Mouse (Mus musculus) layer of hippocampus, adult 9-11 months (tissue): Measurements from ENCODE around the gene Olfr573-ps1.

Experiments used
- DNase-seq: peaks from one replicate; pipeline ENCODE4 v3.0.0; 2022

The Olfr573-ps1 gene

DNA sequence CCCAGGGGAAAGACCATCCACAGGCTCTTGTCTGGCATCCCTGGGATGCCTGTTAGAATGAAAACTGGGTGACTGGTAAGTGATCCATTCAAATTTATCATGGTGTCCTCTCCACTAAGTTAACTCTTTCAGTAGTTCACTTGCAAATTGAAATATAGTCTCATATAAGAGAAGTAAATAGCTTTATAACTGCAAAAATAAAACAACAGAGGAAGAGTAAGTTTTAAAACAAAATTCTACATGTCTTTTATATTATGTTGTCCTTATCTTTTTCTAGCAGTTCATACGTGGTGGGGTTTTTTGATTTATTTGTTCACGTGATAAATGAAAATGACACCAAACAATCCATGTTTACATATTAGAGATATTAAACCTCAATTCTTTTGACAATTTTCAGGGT, at the start of gene Olfr573-ps1:
TSS of gene Olfr573-ps1 (minus strand) at position 101 of the 400 bp plus-strand sequence.
- DNase-seq = no peak

DNA sequence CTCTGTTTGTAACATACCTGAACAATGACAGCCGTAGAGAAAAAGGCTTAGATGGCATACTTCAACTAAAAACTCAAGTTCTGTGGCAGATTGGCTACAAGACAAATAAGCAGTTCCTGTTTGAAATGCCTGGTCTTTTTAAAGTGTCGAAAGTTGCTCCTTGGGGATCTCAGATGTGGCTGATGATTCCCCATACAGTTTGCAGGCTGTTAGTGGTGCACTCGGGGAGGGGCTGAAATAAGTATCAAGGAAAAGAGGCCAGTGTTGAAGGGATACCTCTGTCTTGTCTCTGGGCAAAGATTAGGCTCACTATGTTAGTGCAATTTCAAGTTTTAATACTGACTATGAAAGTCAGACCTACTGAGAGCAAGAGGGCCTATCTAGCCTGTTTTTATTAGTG, 46.8 kb upstream of the Olfr573-ps1 start, which contains the start of gene Olfr578:
TSS of gene Olfr578 (minus strand) at position 101 of the 400 bp plus-strand sequence.
- DNase-seq = no peak

DNA sequence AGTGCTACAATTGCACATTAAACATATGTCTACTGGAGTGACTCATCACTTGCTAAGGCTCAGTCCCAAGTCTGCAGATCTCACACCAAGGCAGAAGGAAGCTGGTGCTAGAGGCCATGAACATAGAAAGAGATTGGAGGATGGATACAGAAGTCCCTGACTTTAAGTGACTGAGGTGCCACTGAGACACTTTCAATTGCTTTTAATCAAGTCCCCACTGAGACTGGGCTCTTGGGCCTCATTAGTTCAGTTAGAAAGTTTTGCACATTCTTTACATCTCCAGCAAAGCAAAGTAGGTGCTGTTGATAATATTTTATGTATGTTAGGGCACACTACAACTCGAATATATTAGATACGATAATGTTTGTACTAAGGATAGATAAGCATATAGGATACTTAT, 33.5 kb upstream of the Olfr573-ps1 start, which contains the start of gene Olfr577:
TSS of gene Olfr577 (minus strand) at position 101 of the 400 bp plus-strand sequence.
- no peak for DNase-seq

DNA sequence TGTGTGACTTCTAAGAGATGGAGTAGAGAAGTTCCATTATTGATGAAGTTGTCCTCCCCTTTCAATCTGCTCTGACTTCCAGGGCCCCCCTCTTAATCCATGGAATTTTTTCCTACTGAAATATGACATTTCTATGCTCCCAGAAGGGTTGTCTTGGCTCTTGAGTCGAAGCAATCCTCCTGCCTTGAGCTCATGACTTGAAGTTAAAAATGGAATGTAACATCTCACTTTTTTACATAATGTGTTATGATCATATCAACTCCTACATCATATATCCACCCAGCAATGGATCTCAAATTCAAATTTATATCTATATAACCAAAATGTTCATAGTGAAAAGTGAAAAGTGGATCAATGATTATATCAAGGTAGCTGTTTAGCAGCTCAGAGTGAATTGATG, 32.0 kb upstream of the Olfr573-ps1 start:
- no peak for DNase-seq

DNA sequence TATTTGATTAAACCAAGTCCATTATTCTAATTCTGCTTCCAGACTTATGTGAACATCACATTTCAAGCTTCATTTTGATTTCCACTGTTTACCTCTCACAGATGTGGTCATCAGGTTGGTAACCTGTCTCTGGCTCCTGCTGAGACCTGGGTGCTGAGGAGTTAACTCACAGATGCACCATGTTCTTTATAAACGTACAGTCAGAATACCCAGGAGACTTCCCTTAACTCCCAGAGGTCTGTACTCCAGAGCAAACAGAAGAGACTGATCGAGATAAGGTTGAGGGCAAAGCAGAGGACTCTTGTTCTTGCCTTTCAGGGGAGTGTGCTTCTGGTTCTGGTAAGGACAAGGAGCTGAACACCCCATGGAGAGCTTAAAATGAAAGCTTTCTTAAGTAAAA, 20.0 kb upstream of the Olfr573-ps1 start, which contains the start of gene Olfr576:
TSS of gene Olfr576 (plus strand) at position 301 of the 400 bp plus-strand sequence.
- DNase-seq = no peak

DNA sequence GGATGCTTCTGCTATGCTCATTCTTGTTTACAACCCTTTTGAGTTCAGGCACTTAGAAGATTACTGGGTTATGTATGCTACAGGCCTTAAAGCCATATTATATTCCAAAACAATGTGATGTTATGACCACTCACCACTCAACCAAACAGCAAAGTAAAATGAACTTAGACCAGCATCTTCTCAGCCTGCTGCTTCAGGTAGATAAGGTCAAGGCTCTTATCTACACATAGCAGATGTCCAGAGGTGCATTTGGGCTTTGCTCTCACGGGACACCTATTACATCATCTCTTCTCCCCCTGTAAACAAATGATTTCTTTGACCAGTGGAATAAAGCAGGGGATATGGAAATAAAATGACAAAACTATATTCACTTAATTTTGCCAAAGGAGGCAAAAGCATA, 16.2 kb upstream of the Olfr573-ps1 start, which contains the start of gene Olfr575:
TSS of gene Olfr575 (minus strand) at position 183 of the 400 bp plus-strand sequence.
- DNase-seq = no peak

DNA sequence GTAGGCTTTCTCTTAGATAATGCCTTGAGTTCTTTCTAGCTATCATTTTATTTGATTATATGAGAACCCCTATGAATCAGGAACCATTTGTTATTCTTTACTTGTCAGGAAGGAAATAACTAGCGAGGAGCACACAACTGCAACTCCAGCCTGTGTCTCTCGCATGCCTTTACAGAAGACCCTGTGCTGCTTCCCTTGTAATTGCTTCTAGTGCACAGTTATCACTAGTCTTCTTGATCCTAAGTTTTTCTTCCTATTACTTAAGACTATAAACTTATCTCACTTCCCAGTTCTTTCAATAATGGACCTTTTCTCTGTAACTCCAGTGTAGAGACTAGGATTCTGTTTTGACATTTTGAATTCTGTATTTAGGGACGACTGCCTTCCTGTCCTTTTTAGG, 15.8 kb upstream of the Olfr573-ps1 start:
- DNase-seq = no peak

DNA sequence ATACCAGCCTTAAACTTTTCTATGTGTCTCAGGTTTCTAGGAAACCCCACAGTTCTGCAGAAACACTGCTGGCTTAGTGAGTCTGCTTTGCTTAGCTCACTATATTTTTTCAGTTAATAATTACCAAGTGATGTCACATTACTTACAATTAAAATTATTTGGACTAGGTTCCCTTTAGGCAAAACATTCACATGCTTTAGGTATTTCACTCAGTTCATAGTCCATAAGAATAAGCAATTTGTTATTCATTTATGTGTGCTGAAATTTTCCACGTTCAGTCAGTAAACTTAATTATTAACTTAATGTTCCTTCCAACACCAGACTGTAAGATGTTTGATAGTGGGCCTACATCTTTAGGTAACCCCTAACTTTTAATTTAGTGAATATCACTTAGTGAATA, 8.4 kb upstream of the Olfr573-ps1 start:
- no peak for DNase-seq

DNA sequence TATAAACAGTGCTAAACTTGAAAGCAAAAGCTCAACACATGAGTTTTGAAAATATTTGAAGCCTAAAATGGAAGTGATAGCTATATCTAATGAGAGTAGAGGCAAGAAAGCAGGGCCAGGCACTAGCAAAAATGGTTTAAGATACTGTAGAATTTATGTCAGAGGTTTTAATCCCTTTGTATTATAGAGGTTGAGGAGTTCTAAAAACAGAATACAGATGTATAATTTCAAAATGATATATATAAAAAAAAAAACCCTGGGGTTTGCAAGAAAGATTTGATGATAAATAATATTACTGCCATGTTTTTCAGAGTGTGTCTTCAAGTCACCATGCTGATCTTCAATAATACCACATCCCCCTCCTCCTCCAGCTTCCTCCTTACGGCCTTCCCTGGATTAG, 5.8 kb upstream of the Olfr573-ps1 start, which contains the start of gene Olfr574:
TSS of gene Olfr574 (plus strand) at position 301 of the 400 bp plus-strand sequence.
- DNase-seq = no peak

DNA sequence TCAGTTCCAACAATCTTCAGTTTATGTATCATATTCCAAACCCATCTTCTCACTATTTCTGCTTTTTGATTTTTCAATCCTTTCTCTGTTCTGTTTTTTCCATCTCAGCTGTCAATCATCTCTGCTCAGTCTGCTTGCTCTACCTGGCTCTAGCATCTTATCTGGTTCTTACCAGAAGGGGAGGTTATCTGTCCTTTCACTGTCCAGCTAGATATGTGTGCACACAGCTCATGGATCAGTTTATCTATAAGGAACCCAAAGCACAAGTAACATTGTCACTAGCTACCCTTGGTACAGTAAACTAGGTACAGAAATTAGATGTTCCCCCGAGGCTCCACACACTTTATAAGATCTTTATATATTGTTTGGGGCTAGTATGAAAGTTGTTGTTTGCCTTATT, 1.0 kb upstream of the Olfr573-ps1 start:
- no peak for DNase-seq

DNA sequence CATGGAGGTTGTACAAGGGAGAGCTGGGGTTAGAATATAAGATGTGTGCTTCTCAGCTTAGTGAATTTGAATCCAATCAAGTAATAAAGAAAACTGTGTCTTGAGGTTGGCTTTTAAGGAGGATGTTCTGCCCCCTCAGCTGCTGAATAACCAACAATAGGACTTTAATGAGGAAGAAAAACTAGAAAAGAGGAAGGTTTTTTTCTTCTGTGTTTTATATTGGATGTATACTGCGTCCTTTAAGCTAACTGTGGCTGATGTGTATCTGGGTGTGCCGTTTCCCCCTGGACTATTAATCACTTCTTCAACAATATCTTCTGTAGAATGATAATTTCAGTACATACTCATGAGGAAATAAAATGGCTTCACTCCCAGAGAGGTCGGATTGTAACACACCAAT, 15.3 kb downstream of the Olfr573-ps1 start:
- DNase-seq = no peak

DNA sequence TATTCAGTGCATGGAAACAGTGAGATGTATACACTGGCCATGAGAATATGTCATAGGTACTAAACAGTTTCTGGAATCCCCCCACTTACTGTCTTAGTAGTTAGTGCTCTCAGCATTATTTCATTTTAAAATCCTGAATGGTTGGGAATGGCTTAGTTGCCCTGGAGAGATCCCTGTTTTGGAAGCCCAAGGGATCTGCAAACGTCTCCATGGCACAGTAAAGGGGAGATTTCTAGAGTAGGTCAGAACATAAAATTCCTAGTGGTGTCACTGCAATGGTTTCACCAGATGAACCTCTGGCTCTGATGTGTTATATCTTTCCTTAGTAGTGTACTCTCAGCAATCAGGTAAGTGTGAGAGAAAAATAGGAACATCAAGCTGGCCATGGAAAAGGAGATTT, 18.3 kb downstream of the Olfr573-ps1 start, which contains the start of gene Olfr572:
TSS of gene Olfr572 (plus strand) at position 301 of the 400 bp plus-strand sequence.
- DNase-seq = no peak

DNA sequence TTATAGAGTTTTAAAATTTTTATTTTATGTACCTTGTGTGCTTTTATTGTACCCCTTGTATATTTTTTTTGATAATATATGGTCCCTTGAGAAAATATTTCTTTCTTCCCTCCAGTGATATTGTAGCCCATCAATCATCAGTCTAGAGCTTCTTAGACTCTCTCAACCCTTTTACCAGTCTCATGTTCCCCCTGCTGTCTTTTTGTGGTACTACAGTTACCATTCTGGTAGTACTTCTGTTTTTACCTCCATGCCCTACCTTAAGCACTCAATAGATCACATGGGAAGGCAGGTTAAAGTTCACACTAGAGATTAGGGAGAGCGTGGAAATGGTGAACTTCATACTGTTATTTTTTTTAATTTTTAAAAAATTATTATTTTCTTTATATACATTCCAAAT, 22.7 kb downstream of the Olfr573-ps1 start:
- DNase-seq = no peak

DNA sequence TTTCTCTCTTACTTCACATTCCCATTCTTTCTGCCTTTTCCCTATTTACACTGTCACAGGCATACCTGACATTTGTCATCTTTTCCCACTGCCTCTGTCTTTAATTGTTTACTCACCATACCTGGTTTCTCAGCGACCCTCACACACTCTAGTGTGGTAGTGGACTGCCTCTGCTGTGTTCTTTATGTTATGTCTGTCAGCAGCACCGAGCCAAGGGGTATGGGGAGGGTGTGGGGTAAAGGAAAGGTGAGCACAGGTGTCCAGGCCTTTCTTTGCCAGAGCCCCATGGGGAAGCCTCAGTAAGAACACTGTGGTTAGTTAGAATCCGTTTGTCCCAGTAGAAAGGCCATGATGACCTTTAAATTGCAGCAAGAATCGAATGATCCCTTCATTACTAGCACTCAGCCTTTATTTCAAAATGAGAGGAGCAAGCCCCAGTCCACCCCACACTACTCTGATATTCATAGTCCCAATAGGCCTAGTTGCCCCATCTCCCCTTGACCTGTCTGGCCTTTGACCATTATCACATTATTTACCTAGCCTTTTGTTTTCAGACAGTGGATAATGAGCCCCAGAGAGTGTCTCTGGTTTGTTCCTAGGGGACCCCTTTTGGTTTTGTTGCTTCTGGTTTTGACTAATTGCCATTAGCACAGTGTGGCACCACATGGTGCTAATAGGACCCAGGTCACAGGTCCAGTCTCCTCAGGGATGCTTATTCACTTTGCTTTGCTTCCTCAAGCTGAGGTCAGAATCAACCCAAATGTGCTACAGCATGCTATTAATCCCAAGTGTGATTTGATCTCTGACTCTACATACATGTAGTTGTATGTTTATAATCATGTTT, 25.1 kb downstream of the Olfr573-ps1 start, which contains the start of gene Olfr571:
TSS of gene Olfr571 (minus strand) at position 505 of the 844 bp plus-strand sequence.
- DNase-seq = no peak

DNA sequence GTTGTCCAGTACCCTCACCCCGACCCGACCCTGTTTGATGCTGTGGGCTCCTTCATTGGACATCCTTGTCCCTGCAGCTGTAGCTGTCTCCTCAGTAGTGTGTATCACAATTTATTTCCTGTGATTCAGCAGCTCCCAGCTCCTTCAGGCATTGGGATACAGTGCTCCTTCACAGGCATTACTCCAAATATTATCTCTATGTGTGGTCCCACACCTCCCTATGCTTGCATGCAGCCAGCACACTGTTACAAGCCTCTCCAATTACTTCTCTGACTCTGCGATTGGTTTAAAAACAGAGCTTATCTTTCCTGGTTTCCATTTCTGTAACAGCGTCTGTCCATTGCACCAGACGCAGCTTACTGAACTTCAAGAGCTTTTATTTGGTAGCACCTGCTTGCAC, 26.0 kb downstream of the Olfr573-ps1 start:
- no peak for DNase-seq

DNA sequence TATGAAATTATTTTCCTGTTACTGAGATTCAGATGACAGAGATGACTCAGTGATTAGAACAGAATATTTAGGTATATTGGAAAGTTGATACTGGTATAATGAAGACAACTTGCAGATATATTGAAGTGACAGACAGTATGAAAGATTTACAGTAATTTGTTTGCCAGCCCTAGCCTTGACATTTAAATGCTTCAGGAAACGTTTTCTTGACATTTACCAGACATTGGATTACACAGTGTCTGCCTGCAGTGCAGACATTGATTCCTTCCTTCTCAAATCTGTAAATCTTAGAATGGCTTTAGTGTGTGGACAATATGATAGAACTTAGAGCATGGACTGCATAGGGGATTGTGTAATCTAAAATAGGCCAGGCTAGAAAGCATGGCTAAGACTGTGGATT, 27.1 kb downstream of the Olfr573-ps1 start:
- no peak for DNase-seq
